Mouse (Mus musculus) E14TG2a.4 (cell line): ENCODE data around the gene Tubg2.

Source experiments
- CTCF ChIP-seq: conservative IDR thresholded peaks from 2 replicates; pipeline ENCODE4 v1.5.1; 2014; ENCODE audit warnings: low read length
- NANOG ChIP-seq: IDR thresholded peaks from 2 replicates; pipeline ENCODE4 v1.6.1; 2014; ENCODE audit warnings: borderline replicate concordance, low read length, mixed read lengths

DNA sequence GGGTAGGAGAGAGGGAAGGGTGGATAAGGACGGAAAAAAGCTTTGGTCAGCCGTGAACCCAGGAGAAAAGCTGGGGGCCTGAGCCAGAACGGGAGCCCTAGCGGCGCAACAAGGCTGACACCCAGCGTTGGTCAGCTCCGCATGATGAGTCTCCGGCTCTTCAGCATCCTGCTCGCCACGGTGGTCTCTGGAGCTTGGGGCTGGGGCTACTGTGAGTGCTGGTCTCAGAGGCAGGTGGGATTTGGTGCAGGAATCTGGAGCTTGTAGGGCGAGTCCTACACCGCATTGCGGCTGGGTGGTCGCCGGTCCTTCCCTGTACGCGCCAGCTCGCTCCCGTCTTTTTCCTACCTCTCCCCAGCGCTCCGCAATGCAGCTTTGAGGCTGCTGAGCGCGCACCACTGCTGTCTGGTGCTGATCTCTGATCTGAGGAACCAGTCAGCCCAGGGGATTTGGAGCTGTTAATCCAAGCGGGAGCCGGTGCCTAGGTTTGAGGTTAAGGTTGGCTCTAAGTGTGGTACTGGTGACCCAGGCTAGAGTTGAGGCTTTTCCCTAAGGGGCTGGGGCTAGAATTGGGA is 20.5 kb downstream of the Tubg2 start:
- TF ChIP-seq CTCF, result 0 out of 2 replicates have a peak, but pooled peaks have one; percentile 2
- TF ChIP-seq NANOG, result no peak
